Mouse (Mus musculus) intestine, postnatal 0 days (tissue): ENCODE measurements around the gene Nrn1. TPM values are rescaled to one million over a fixed set of nuclear protein-coding genes. Genes with fewer than 3 reads are reported as not detected.

Source experiments
- ATAC-seq: fragments of 200-750 bp; cut with Nextera tagmentation; 2 replicates; pipeline ENCODE4 v1.8.0; 2017; ENCODE audit warnings: mild to moderate bottlenecking, moderate TSS enrichment, moderate library complexity
- H3K27ac ChIP-seq: fragments of 300-500 bp; sonication (generic); 2 replicates; pipeline ENCODE4 v1.5.1; 2014; ENCODE audit warnings: mild to moderate bottlenecking, low read depth, low read length, moderate library complexity
- H3K27me3 ChIP-seq: fragments of 300-500 bp; sonication (generic); replicated peaks from 2 replicates; pipeline ENCODE4 v1.6.1; 2014; ENCODE audit warnings: low read length, mixed read lengths; ENCODE audit not compliant: control insufficient read depth, insufficient read depth
- H3K36me3 ChIP-seq: fragments of 300-500 bp; sonication (generic); 2 replicates; pipeline ENCODE4 v1.6.1; 2014; ENCODE audit warnings: mild to moderate bottlenecking, moderate library complexity; ENCODE audit not compliant: control insufficient read depth, insufficient read depth
- H3K4me1 ChIP-seq: fragments of 300-500 bp; sonication (generic); replicated peaks from 2 replicates; pipeline ENCODE4 v1.6.1; 2014; ENCODE audit warnings: antibody characterized with exemption, low read length, mixed read lengths; ENCODE audit not compliant: control insufficient read depth, insufficient read depth
- H3K4me2 ChIP-seq: fragments of 300-500 bp; sonication (generic); replicated peaks from 2 replicates; pipeline ENCODE4 v1.6.1; 2014; ENCODE audit warnings: low read depth, mild to moderate bottlenecking, moderate library complexity
- H3K4me3 ChIP-seq: fragments of 300-500 bp; sonication (generic); 2 replicates; pipeline ENCODE4 v1.5.1; 2014; ENCODE audit warnings: low read depth, low read length
- H3K9ac ChIP-seq: fragments of 300-500 bp; sonication (generic); 2 replicates; pipeline ENCODE4 v1.6.1; 2014; ENCODE audit warnings: mild to moderate bottlenecking, low read depth, low read length
- H3K9me3 ChIP-seq: fragments of 300-500 bp; sonication (generic); 2 replicates; pipeline ENCODE4 v1.6.1; 2016; ENCODE audit warnings: mixed run types; ENCODE audit not compliant: control insufficient read depth
- CTCF ChIP-seq: sonication (generic); IDR thresholded peaks from 2 replicates; pipeline ENCODE4 v1.5.1; 2016; ENCODE audit warnings: low read depth, mild to moderate bottlenecking, control low read depth, antibody characterized with exemption, moderate library complexity
- WGBS: fragments of 180-500 bp; shearing (Covaris S2); extraction: QIAGEN DNeasy Blood & Tissue Kit; methylation state at CpG from one replicate; pipeline ENCODE4 v1.1.7; 2014; 5-methylcytosine and 5-hydroxymethylcytosine counted together
- polyA plus RNA-seq: library from polyadenylated mRNA; unstranded; fragments of >200 nt; fragmentation: Nextera tagmentation; extraction: Ambion mirVana; gene quantifications from 2 replicates; pipeline ENCODE4 v1.2.1, GENCODE M21; 2015

Nrn1 gene
- polyA plus RNA-seq, 1 experiment from 2014 or later = 77.8 TPM

GRCm38 (mm10) chr13:36726951-36727778 lies 7.8 kb downstream of the Nrn1 start:
- H3K9ac ChIP-seq = no peak overlapping the region
- WGBS = 29% methylated on average over 34 of the region's 34 CpGs
- H3K27me3 ChIP-seq = peaks cover 65% of the 10 kb centered on the region
- no peak overlapping the region for H3K27ac ChIP-seq
- no peaks in the 10 kb centered on the region for H3K9me3 ChIP-seq
- peak overlapping the region; percentile 49 for H3K4me2 ChIP-seq
- no peaks in the 10 kb centered on the region; the same call in 1 of the 2 replicates for H3K36me3 ChIP-seq
- no peaks in the 10 kb centered on the region for H3K4me1 ChIP-seq
- H3K4me3 ChIP-seq = peak overlapping the region; percentile 22
- no peak for TF ChIP-seq CTCF
- ATAC-seq = no peak

DNA sequence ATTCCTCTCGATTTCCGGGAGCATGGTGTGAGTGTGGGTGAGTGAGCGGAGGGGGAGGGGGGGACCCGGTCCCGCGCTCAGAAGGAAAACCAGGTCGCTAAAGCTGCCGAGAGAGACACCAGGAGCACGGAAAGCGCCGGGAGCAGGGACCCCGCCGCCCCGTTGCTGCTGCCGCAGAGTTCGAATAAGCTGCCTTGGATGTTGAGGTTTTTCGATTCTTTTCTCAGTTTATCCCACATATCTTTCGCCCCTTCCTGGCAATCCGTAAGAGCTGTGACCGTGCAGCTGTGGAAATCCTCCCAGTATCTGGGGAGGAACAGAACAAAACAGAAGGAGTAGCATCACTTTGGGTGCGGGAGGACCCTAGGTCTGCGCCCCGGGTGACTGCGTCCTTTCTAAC lies 8.4 kb downstream of the Nrn1 start:
- no peak for ATAC-seq
- Histone ChIP-seq H3K9me3 (no peaks in the 10 kb centered on the region), H3K27ac (no peak overlapping the region), H3K4me1 (no peaks in the 10 kb centered on the region), H3K9ac (no peak overlapping the region), H3K27me3 (peaks cover 64% of the 10 kb centered on the region), H3K4me2 (peak overlapping the region; percentile 49; the same call in 1 of the 2 replicates), H3K4me3 (peak overlapping the region; percentile 22; the same call in 1 of the 2 replicates), H3K36me3 (no peaks in the 10 kb centered on the region; the same call in 1 of the 2 replicates)
- 47% methylated on average over 24 of the region's 24 CpGs for WGBS
- TF ChIP-seq CTCF = no peak

DNA sequence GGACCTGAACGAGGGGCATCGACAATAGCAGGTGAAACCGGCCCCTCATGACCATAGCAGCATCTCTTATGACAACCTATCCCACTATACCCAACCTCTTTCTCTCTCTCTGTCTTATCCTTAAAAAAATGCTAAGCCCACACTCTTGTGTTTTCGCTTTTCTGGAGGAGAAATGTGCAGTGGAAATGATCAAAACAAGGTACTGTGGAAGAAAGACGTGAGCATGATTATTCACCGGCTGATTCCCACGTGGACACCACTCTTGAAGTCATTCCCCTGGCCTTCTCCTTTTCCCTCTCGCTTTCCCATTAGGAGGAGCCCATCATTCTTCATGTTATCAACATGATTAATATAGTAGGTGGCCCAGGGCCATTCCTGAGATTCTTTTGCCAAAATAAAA lies 9.1 kb downstream of the Nrn1 start:
- no peaks in the 10 kb centered on the region for H3K9me3 ChIP-seq
- no peak for TF ChIP-seq CTCF
- no peaks in the 10 kb centered on the region for H3K4me1 ChIP-seq
- ATAC-seq = no peak
- WGBS = 52% methylated on average over 8 of the region's 8 CpGs
- H3K27ac ChIP-seq = no peak overlapping the region
- no peak overlapping the region for H3K4me3 ChIP-seq
- H3K4me2 ChIP-seq = no peak overlapping the region
- no peaks in the 10 kb centered on the region; the same call in 1 of the 2 replicates for H3K36me3 ChIP-seq
- H3K27me3 ChIP-seq = peaks cover 58% of the 10 kb centered on the region
- H3K9ac ChIP-seq = no peak overlapping the region

- no peak for TF ChIP-seq CTCF
- Histone ChIP-seq H3K4me2 (peak overlapping the region; percentile 46), H3K27ac (no peak overlapping the region), H3K27me3 (peaks cover 50% of the 10 kb centered on the region), H3K9ac (no peak overlapping the region), H3K9me3 (no peaks in the 10 kb centered on the region), H3K4me1 (peaks cover 2% of the 10 kb centered on the region), H3K4me3 (peak overlapping the region; percentile 18), H3K36me3 (no peaks in the 10 kb centered on the region; the same call in 1 of the 2 replicates)
- ATAC-seq = no peak
- 28% methylated on average over 40 of the region's 40 CpGs for WGBS
Measured at GRCm38 (mm10) chr13:36724533-36725470, 10.1 kb downstream of the Nrn1 start.

- Histone ChIP-seq H3K9me3 (no peaks in the 10 kb centered on the region), H3K9ac (no peak overlapping the region), H3K27ac (no peak overlapping the region), H3K27me3 (peaks cover 42% of the 10 kb centered on the region), H3K4me2 (no peak overlapping the region), H3K4me1 (peaks cover 4% of the 10 kb centered on the region), H3K36me3 (no peaks in the 10 kb centered on the region; the same call in 1 of the 2 replicates), H3K4me3 (no peak overlapping the region)
- no peak for ATAC-seq
- no peak for TF ChIP-seq CTCF
- 35% methylated on average over 15 of the region's 15 CpGs for WGBS
Measured at GRCm38 (mm10) chr13:36723726-36724300, 11.1 kb downstream of the Nrn1 start.

DNA sequence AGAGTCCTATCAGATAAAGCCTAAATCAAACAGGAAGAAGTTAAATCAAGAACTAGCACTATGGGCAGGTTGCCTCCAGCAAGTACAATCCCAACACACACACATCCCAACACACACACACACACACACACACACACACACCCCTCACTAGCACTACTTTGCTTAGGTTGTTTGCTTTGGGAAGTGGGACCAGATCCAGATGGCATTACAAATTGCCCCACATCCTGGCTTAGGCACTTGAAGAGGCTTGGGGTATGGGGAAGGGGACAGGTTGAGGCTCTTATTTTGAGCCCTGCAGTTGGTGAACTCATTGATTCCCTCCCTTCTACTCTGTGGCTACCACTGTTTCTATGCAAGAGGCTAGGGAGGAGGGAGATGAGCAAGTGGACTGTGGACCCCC lies 12.6 kb downstream of the Nrn1 start:
- Histone ChIP-seq H3K36me3 (no peaks in the 10 kb centered on the region), H3K27me3 (peaks cover 36% of the 10 kb centered on the region; the same call in 1 of the 2 replicates), H3K4me2 (no peak overlapping the region), H3K9ac (no peak overlapping the region), H3K9me3 (no peaks in the 10 kb centered on the region), H3K4me3 (no peak overlapping the region), H3K27ac (no peak overlapping the region), H3K4me1 (peaks cover 4% of the 10 kb centered on the region)
- ATAC-seq = no peak
- no peak for TF ChIP-seq CTCF
